Mouse (Mus musculus) lung, postnatal 25 days (tissue): ENCODE measurements around the gene Pfdn6.
"Not testable (repeated sequence)": the region's sequence is repeated elsewhere in the genome, so short reads cannot be mapped to it uniquely, and the experiment has no call there.

Experiments
- DNase-seq: peaks from one replicate; pipeline ENCODE4 v3.0.0; 2022; ENCODE audit warnings: low spot score

The Pfdn6 gene

DNA sequence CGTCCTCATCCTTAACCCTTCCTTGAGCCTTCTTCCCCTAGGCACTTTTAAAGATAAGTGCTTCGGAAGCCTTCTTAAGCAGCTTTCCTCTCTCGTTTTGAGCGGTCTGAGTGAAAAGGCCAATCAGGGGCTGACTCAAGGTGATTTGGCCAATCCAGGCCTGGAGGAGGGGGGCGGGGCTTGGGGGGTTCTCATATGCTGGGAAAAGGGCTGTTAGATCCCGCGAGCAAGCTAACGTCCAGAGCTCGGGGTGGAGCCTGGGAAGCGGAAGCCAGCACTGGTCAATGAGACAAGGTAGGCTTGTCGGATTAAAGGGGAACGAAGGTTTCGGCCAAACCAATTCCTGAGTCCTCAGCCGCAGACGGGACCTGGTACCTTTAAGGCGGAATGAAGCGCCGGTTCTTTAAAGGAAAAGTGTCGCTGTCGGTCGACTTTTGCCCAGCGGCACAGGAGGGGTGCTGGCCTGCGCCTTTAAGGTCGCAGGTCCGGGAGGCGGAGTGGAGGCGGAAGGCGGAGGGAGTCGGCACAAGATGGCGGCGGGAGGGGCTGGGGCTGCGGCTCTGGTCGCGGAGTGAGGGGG lies 24.4 kb downstream of the Pfdn6 start, which contains the start of the genes Tapbp and Zbtb22:
TSS of gene Tapbp (plus strand) at position 229 of the 580 bp plus-strand sequence.
TSS of gene Zbtb22 (plus strand) at position 234 of the 580 bp plus-strand sequence.
- DNase-seq = peak; percentile 99

DNA sequence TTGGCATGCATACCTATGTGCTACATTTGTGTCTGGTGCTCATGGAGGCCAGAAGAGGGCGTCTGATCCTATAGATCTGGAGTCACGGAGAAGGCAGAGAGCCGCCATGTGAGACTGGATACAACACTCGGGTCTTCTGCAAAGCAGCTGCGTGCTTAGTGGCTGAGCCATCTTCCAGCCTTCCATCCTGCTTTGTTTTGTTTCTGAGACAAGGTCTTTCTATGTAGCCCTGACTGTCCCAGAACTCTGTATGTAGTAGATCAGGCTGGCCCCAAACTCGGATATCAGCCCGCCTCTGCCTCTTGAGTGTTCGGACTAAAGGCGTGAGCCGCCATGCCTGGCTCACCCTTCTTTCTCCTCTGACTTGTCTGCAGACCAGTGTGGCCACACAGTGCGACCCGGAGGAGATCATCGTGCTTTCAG lies 25.2 kb downstream of the Pfdn6 start:
- no peak for DNase-seq

DNA sequence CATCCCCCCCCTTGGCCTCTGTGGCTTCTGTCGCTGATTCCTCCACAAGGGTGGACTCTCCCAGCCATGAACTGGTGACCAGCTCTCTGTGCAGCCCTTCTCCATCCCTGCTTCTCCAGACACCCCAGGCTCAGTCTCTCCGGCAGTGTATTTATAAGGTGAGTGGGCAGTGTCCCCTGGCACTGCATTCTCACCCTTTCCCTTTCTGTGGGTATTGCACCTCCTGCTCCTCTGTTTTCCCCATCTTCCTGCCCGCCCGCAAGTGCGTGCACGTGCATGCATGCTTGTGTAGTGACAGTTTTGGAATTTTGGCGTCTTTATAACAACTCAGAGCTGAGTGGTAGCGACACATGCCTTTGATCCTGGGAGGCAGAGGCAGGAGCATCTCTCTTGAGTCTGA lies 26.2 kb downstream of the Pfdn6 start:
- no peak for DNase-seq

DNA sequence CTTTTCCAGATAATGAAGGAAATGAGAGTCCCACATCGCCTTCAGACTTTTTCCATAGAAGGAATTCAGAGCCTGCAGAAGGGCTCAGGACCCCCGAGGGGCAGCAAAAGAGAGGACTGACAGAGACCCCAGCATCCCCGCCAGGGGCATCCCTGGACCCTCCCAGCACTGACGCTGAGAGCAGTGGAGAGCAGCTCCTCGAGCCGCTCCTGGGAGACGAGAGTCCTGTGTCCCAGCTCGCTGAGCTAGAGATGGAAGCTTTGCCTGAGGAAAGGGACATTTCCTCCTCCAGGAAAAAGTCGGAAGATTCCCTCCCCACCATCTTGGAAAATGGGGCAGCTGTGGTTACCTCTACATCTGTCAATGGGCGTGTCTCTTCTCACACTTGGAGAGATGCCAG lies 26.9 kb downstream of the Pfdn6 start:
- DNase-seq = no peak

DNA sequence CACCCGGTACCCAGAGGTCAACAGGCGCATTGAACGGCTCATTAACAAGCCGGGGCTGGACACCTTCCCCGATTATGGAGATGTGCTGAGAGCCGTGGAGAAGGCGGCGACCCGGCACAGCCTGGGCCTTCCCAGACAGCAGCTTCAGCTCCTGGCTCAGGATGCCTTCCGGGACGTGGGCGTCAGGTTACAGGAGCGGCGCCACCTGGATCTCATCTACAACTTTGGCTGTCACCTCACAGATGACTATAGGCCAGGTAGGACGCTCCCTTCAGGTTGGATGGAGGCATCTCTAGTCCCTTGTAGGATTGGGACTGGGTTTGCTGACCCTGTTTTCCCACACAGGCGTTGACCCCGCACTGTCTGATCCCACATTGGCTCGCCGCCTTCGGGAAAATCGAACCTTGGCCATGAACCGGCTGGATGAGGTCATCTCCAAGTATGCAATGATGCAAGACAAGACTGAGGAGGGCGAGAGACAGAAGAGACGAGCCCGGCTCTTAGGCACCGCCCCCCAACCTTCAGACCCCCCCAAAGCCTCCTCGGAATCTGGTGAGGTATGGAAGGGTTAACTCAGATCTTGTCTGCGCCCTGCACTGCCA lies 28.2 kb downstream of the Pfdn6 start:
- DNase-seq = no peak

DNA sequence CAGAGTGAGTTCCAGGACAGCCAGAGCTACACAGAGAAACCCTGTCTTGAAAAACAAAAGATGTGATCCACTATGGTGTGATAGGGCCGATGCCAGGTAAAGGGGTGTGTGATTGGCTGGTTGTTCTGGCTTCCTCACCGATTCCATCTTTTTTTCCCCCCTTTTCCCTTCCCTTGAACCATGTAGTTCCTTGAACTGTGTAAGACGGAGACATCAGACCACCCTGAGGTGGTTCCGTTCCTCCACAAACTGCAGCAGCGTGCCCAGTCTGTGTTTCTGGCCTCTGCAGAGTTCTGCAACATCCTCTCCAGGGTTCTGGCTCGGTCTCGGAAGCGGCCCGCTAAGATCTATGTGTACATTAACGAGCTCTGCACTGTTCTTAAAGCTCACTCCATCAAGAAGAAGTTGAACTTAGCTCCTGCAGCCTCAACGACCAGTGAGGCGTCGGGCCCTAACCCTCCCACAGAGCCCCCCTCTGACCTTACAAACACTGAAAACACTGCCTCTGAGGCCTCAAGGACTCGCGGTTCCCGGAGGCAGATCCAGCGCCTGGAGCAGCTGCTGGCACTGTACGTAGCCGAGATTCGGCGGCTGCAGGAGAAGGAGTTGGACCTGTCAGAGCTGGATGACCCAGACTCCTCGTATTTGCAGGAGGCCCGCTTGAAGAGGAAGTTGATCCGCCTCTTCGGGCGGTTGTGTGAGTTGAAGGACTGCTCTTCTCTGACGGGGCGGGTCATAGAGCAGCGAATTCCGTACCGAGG lies 28.9 kb downstream of the Pfdn6 start:
- DNase-seq = no peak

DNA sequence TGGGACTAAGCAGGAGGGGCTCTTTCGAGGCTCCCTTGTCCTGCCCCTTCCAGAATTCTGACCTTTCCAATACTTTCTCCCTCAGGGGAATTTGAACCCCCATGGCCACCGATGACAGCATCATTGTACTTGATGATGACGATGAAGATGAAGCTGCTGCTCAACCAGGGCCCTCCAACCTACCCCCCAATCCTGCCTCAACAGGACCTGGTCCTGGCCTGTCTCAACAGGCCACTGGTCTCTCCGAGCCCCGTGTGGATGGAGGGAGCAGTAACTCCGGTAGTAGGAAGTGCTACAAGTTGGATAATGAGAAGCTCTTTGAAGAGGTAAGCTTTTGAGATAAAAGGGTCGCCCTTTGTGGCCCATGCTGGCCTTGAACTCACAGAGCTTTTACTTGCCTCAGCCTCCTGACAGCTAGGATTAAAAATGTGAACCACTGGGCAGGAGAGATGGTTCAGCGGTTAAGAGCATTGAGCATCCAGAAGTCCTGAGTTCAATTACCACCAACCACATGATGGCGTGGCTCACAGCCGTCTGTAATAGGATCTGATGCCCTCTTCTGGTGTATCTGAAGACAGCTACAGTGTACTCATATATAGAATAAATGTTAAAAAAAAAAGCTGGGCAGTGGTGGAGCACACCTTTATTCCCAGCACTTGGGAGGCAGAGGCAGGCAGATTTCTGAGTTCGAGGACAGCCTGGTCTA lies 29.6 kb downstream of the Pfdn6 start:
- no peak for DNase-seq

DNA sequence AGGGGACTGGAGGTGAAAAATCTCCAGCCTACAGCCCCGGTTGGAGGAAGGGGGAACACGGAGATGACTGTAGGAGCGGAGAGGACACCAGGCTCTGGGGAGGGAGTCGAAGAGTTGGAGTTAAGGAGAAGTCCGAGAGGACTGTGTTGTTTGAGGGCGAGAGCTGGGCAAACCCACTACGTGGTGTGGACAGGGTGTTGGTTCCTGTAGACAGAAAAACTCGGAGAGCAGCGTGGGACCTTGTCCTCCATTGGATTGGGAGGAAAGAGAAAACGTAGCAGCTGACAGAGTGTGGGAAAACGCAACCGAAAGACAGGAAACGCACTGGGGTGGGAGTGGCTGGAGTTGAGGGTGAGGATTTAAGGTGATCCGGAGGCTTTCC lies 30.3 kb downstream of the Pfdn6 start:
- peak; percentile 72 for DNase-seq

DNA sequence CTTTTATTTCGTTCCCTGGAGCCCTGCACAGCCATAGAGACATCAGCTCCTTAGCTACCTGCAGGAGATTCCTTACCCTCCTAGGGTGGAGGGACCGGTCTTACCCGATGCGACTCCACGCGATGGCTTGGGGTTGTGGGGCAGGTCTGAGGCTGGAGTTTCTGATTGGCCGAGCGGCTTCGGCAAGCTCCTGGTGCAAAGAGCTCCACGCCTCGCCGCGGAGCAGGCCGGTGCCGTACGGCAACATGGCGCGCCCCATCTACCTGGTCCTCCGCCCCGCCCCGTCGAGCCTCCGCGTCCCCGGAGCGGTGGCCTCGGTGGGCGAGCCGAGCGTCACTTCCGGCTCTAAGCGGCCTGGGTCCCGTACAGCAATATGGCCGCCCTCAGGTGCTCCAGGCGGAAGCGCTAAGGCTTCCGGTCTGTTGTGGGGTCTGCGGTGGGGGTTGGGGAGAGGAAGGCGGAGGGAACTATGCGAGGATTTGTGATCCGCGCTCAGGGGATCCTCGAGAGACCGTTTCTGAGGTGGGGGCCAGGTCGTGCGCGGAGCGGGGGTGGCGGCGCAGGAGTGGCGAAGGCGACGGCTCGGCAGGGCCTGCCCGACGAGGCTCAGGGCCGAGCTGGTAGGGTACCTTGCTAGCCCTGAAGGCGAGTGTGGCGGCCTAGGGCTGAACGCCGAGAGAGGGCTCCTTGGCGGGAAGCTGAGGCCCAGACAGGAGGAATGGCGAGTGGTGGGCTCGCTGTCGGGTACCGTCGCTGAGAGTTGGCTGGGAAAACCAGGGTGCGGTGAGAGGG lies 30.9 kb downstream of the Pfdn6 start, which contains the start of gene Daxx:
TSS of gene Daxx (plus strand) at position 338 of the 792 bp plus-strand sequence.
- DNase-seq = peak; percentile 98

DNA sequence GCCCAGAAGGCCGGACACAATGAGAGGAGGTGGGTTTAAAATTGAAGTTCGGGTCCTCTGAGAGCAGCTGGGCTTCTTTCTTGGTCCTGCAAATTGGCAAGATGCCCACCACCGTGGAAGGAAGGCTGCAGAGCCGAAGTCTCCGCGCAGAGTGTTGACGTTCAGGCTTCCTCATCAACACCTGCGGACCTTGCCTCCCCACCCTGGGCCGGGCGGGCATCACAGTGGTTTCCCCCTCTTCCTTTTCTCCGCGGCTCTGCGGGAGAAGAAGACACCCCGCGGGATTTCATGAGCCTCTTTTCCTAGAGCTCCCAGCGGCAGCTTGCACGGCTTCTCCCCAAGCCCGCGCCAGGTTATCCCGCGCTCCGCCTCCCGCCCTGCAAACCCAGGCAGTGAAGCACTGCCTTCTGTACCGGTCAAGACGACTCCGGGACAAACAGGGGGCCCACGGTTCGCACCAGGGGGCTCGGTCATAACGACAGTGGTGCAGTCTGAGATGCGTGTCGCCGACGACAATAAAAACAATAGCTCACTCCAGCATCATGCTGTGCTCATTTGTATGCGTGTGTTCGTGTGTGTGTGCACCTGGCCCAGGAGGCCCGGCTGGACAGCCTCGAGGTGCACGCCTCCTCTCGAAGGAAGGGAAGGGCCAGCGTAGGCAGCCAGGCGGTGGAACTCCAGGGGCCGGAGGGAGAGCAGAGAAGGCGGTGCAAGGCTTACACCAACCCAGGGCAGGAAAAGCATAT lies 31.6 kb downstream of the Pfdn6 start:
- peak; percentile 32 for DNase-seq

DNA sequence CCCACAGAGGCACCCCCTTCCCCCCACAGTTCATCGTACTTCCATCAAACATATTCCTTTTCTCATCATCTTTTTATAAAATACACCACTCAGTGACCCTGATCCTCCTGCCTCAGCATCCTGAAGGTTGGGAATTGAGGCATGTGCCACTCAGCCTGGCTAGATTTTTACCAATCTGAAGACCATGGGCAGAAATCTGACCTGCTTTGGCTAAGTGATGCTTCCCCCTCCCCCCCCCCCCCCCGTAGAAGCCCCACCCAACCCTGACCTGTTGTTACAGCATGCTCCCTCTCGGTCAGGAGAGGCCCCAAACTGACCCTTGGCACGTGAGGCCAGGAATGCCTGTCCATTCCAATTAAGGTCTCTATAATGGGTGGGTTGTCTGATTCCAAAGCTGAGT lies 35.3 kb downstream of the Pfdn6 start, which contains the start of gene Platr17:
TSS of gene Platr17 (plus strand) at position 301 of the 400 bp plus-strand sequence.
- DNase-seq = not testable (repeated sequence)

DNA sequence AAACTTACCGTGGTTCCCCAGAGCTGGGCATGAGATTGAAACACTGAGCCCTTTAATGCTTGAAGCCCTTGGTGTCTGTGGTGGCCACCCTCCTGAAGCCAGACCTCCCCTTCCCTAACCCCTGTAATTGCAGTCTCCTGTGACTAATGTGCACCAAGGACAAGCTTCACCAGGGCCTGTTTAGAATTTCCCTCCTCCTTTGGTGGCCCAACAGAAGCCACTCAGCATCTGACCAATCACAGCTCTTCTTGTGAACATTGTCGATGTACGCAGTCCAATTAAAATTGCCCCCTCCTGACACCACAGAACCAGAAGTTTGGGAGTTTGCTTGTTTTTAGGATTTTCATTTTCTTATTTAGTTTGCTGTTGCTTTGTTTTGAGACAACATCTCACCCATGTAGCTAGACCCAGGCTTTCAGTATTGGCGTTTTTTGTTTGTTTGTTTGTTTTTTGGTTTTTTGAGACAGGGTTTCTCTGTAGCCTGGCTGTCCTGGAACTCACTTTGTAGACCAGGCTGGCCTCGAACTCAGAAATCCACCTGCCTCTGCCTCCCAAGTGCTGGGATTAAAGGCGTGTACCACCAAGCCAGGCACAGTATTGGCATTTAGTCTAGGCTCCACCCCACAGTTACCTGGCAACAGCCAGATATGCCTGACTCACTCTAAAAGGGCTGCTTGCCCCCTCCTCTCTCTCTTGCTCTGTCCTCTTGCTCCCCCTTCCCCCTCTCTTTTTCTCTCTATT lies 36.1 kb downstream of the Pfdn6 start:
- not testable (repeated sequence) for DNase-seq

DNA sequence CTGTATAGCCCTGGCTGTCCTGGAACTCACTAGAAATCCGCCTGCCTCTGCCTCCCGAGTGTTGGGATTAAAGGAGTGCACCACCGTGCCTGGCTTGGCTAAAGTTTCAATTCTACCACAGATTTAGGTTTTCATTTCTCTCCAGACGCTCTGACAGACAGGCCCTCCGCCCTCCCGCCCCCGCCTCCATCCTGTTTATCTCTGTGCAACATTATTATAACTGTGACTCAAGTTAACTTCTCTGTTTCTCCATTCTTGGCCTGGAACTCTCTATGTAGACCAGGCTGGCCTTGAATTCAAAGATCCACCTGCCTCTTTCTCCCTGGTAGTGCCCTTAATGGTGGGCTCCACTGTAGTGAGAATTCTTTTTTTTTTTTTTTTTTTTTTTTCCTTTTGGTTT lies 37.7 kb downstream of the Pfdn6 start:
- DNase-seq = no peak

DNA sequence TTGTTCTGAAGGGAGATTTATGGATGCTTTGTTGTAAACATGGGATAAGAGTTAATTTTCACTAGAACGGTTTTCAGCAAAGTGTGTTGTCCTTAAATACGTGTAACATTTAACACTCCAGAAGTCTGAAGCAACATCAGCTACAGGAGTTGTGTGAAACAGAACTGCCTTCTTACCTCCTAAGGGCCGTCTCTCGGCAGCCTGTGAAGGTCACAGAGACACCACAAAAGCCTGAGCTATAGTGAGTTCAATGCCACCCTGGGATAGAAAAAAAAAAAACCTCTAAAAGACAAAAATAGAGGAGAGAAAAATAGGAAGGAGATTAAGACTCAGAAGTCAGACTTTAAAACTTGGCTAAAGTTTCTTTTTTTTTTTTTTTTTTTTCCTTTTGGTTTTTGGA lies 38.1 kb downstream of the Pfdn6 start:
- DNase-seq = no peak

DNA sequence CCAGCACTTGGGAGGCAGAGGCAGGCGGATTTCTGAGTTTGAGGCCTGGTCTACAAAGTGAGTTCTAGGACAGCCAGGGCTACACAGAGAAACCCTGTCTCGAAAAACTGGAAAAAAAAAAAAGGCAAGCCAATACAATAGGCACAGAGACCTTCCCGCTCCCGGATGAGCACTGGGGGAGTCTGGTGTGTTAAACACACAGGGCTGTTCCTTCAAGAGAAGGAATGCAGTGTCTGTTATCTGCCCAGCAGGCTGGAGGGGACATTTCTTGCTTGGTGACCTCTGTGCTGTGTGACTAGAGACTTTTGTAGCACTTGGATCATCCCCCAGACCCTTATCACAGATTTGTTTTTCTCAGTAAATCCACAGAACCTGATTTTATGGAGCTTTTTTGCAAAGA lies 38.5 kb downstream of the Pfdn6 start:
- DNase-seq = no peak

DNA sequence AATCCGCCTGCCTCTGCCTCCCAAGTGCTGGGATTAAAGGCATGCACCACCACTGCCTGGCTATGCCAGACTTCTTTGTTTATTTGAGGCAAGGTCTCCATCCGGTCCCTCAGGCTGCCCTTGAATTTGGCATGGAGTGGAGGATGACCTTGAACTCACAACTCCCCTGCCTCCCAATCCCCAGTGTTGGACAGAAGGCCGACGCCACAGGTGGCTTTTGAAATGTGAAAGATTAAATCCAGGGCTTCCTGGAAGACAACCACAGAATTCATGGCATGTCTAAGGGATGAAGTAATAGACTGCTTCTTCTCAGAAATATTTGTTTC lies 39.2 kb downstream of the Pfdn6 start:
- no peak for DNase-seq

DNA sequence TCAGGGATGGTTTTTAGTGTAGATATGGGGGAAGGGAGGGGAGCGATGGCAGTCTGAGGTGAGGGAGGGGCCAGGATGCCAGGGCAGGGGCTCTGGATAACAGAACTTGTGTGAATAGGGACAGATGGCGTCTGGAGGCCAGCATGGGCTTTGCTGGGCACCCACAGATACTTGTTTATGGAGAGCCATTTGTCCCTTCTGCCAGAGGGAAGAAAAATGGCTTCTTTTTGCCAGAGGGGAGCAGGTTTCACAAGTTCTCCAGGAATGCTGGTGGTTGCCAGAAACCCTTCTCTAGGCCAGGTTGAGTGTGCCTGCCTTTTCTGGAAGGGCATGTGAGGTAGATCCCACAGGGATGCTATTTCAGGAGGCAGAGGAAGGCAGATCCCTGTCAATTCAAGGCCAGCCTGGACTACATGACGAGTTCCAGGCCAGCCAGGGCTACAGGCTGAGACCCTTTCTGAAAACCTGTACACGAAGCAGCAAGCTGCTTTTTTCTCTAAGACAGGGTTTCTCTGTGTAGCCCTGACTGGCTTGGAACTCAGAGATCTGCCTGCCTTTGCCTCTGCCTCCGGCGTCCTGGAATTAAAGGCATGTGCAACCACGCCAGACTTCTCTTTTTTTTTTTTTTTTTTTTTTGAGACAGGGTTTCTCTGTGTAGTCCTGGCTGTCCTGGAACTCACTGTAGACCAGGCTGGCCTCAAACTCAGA lies 39.7 kb downstream of the Pfdn6 start:
- DNase-seq = no peak

DNA sequence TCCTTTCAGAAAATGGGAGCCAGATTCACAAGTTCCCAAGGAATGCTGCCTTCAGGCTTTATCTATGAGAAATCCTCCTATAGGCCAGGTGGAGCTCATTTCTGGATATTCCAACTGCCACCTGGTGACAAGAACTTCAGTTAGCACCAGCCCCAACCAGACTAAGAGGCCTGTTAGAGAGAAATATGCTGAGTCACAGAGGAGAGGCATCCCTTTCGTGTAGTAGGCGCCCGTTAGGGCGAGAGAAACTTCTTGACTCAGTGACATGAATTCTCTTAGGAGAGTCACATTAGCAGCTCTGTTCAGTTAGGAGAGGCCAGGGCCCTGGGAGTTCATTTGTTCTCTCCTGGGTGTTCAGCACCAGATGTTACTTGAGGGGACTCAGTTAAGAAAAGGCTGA lies 40.5 kb downstream of the Pfdn6 start:
- DNase-seq = no peak

DNA sequence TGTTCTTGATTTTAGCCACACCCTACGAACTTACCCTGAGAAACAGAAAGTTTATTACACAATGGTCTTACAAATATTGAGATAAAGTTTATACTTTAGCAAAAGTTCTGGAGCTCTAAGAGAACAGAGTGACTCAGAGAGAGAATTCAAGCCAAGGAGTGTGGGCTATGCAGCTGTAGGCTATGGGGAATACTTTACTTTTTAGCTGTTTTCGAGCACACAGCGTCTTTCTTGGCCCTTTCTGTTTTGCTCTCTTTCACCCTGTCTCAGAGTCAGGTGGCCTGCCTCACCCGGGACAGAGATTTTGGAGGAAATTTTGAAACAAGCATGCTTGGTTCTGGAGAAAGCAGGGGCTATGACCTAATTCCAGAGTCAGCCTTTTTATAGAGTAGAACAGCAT lies 42.0 kb downstream of the Pfdn6 start:
- DNase-seq = not testable (repeated sequence)
